Mouse (Mus musculus) testis, postnatal 14 days (tissue): Measurements from ENCODE around the gene Ccdc28a.
A peak's percentile ranks its signal among the peaks of the same experiment; 100 is the strongest.

Experiments
- DNase-seq: peaks from one replicate; pipeline ENCODE4 v3.0.0; 2021; ENCODE audit warnings: low spot score

Gene Ccdc28a

GRCm38 (mm10) chr10:18234560-18235401, at the start of gene Ccdc28a:
Gene Ccdc28a (minus strand): TSS chr10:18234998.
- DNase-seq: peak; percentile 92

DNA sequence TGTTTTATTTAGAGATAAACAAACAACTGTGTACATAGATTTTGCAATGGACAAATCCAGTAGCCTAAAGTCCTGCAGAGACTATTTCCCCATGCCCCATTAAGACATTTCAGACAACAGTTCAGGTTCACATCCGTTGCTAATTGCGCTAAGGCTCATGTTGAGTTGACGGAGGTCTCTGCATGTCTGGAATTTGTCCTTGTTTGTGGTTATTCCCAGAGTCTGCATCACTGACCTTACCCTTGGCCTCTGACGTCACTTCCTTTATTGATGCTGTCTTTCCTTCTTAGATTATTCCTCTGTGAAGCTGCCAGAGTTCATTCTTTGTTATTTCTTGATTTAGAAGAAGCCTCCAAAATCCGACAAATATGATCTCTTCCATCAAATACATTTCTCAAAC, 49.2 kb upstream of the Ccdc28a start:
- DNase-seq: no peak

DNA sequence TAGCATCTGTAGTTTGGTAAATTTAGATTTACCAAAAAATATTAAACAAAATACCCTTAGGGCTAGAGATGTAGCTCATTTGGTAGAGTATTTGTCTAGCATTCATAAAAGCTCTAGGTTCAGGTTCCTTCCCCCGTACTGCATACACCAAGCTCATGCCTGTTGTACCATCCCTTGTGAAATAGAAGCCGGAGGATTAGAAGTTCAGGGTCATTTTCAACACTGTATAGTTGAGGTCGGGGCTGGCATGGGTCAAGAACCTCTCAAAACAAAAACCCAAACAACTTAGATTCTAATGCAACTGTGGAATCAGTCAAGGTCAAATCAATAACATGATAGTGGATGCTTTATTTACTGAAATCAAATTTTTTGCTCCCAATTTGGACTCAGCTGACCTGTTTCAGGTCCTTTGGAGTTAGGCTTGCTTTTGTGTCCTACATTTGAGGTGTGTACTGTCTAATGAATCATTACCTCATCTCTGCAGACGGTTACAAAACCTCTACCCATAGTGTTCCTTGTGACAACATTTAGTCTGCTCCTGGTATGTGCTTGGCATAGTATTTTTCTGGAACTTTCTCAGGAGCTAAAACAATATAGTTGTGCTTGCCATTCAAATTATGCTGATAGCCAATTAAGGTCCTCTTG, 41.4 kb upstream of the Ccdc28a start:
- DNase-seq: no peak

- DNase-seq: no peak
These were observed 16.5 kb upstream of the Ccdc28a start for GRCm38 (mm10) chr10:18251345-18251744.

- DNase-seq: no peak
These were observed 8.8 kb upstream of the Ccdc28a start for GRCm38 (mm10) chr10:18243614-18244013.

DNA sequence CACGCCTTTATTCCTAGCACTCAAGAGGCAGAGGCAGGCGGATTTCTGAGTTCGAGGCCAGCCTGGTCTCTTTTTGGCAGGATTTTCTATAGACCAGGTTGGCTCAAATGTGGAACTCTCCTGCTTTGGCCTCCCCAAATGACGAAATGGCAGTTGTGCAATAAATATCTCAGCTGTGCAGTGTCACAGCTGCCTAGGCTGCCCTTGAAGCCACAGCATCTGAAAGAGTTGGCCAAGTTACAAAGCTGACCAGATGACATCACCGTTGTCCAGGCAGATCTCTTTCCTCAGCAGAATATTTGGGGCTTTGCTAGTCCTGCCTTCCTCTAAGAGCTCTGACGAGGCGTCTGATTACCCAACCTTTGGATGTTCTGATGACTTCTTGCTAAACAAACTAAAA, 2.4 kb upstream of the Ccdc28a start:
- DNase-seq: no peak

DNA sequence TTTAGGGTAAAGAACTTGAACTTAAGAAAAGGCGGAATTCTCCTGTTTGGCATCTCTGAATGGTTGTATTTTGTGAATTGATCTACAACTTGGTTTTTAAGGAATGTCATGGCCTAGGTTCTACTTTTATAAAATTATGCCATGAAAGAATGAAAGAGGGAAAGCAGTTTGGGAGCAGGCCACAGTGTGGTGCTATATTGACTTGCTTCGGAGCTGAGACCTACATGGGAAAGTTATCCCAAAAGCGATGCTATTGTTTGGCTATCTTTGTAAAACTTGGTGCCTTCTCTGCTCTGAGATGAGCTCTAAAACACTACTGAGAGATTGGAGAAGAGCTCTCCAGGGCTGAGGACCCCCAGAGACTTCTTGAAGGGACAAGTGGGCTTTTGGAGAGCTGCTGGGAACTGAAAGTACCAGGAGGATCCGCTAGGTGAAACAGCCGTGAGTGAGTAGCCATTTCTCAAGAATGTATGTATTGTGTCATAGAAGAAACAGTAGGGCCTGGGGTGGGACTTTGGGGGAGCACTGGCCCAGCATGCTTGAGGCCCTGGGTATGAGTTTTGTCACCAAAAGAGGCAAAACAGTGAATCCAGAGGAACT, 1.6 kb upstream of the Ccdc28a start:
- DNase-seq: no peak

DNA sequence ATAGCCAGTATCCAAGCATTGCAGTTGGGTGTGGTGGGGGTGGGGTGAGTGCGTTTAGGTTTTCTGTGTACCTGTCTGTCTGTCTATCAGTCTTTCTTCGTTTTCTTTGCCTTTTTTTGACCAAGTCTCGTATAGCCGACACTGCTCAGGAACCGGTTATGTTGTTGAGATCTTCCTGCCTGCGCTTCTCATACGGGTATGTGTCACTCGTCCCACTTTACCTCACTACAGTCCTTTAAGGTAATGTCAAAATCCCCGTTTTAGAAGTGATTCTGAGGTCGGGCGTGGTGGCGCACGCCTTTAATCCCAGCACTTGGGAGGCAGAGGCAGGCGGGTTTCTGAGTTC, 577 bp upstream of the Ccdc28a start:
- DNase-seq: no peak

DNA sequence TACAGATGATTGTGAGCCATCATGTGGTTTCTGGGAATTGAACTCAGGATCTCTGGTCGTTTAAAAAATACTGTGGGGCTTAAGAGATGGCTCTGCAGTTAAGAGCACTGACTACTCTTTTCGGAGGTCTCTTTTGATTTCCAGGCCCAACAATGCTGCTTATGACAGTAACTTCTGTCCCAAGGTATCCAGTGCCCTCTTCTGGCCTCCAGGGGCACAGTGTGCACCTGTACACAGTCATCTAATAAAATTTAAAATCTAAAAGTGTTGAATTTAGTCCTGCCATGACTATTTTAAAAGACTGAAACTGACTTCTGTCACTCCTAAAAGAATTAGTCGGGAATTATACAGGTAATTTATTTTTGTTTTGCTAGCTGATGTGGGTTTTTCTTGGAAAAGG, 907 bp downstream of the Ccdc28a start:
- no peak for DNase-seq

- no peak for DNase-seq
These were observed 10.4 kb downstream of the Ccdc28a start for GRCm38 (mm10) chr10:18224386-18224785.

- no peak for DNase-seq
These were observed 15.4 kb downstream of the Ccdc28a start for GRCm38 (mm10) chr10:18219351-18219750.

DNA sequence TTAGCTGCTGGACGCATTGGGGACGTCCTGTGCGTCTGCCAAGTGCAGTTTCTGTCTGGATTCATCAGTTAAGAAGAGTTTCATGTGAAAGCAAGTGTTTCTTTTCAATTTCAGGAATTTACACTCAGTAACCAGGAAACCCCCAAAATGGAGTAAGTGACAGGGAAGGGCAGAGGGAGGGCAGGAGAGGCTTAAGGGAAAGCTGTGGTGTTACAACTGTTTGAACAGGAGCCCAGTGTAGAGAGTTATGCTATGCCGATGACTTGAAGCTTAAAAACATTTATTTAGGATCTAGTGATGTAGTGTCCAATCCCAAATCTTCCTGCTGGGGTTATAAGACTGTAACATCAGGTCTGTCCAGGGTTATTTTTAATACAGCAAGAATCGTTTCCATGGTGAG, 20.7 kb downstream of the Ccdc28a start:
- no peak for DNase-seq

DNA sequence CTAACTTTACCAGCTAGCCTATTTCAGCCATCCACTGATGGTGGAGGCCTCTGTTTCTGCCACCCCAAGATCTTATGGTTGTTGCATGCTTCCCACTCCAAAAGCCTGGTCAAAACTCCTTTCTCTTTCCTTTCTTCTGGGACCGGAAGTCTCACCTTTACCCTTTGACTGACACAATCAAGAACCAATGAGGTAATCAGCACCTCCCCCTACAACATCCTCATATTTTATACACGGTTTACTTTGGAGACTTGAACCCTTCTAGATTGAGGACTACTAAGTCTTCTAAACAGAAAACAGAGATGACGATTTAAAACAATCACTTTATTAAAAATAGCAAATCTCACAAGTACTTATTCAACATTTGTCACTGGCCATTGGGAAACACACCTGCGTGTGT, 21.4 kb downstream of the Ccdc28a start:
- no peak for DNase-seq

DNA sequence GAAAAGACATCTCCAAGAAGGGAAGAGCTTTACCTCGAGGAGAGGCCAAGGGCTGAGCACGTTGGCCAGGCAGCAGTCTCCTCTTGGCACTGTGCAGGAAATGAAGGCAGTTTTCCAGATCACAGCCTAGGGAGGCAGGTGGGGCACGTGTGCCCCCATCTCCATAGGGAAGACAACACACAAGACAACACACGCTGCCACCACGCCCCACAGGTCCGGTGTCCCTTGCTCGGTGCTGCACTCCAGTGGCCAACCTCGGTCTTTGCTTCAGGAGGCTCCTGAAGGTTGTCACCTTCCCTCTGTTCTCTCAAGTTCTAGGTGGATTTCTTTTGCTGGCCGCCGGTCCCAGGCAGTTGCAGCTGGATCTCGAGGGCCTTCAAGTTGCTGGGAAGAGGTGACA, 24.1 kb downstream of the Ccdc28a start, which contains the start of gene Ect2l:
Gene Ect2l (minus strand): TSS at position 165 of the 400 bp plus-strand sequence.
- no peak for DNase-seq

GRCm38 (mm10) chr10:18210119-18210518, 24.7 kb downstream of the Ccdc28a start:
- DNase-seq: no peak

DNA sequence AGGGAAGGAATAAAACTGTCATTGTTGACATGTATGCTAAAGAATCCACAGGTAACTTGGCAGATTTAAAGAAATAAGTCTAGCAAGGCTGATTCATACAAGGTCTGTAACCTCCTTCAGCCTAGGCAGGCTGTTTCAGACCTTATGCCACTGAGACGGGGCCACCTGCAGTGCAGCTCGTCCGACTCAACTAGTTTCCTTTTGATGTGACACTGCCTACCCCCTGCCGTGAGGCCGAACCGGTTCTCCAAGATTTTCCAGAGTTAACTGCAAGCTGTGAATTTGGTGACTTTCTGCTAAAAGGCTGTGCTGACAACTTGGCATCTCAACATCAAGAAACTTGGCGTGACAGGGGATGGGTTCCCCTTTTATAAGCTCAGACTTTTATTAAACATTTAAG, 30.7 kb downstream of the Ccdc28a start:
- DNase-seq: no peak

DNA sequence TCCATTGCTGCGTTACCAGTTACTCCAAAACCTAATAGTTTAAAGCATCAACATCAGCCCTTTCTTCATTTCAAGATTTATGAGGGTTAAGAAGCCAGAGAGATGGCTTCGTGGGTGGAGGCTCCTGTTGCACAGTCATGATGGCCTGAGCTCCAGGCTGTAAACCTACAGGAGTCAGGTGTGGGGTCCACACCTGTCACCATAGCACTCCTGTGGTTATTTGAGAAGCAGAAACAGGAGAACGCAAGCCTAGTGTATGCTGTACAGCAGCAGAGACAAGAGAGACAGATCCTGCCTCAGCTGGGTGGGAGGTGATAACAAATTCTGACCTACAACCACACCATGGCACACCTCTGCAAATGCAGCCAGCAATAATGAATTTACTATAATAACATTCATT, 32.4 kb downstream of the Ccdc28a start:
- no peak for DNase-seq

DNA sequence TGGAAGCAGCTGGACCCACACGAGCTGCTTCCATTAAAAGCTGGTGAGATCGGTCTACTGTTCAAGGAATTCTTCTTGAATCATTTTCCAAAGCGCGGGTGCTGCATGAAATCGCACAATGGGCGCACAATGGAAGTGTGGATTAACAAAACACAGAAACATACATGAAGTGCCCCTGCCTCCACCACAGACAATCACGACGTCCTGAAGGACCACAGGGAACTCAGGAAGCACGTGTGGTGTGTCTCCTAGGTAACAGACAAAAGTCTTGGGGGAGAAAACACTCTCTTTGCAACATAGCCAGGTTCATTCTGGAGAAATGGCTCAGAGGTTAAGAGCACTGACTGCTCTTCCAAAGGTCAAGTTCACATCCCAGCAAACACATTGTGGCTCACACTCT, 34.1 kb downstream of the Ccdc28a start:
- DNase-seq: no peak

DNA sequence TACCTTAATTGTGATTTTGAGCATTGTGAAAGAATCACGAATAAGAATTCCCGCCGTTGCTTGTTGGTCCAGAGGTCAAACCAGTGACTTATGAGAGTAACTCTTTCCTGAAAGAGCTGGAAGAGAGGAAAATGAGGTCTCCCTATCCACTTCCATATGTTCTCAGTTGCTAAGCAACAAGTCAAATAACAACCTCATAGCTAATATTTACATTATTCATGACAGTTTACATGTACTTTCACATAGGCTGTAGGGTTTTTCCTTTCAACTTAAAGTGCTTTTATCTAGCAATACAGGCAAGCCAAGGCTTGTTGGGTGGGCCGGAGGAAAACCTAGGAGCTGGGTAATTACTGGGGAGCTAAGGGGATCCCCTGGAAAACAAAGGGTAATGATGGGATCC, 34.9 kb downstream of the Ccdc28a start:
- DNase-seq: no peak

- no peak for DNase-seq
These were observed 36.3 kb downstream of the Ccdc28a start for GRCm38 (mm10) chr10:18198286-18199015.

GRCm38 (mm10) chr10:18197206-18197979, 37.4 kb downstream of the Ccdc28a start:
- DNase-seq: peak; percentile 66

GRCm38 (mm10) chr10:18194737-18195141, 40.1 kb downstream of the Ccdc28a start:
- peak; percentile 65 for DNase-seq
